Mouse (Mus musculus): ENCODE results near the gene Slc31a1. TPM values are rescaled to one million over a fixed set of nuclear protein-coding genes. Genes with fewer than 3 reads are reported as not detected.

Slc31a1 gene
- 22.5 and 38.3 TPM in 2 replicates for polyA plus RNA-seq (2012; rRNA removed; ENCODE audit: low replicate concordance)

DNA sequence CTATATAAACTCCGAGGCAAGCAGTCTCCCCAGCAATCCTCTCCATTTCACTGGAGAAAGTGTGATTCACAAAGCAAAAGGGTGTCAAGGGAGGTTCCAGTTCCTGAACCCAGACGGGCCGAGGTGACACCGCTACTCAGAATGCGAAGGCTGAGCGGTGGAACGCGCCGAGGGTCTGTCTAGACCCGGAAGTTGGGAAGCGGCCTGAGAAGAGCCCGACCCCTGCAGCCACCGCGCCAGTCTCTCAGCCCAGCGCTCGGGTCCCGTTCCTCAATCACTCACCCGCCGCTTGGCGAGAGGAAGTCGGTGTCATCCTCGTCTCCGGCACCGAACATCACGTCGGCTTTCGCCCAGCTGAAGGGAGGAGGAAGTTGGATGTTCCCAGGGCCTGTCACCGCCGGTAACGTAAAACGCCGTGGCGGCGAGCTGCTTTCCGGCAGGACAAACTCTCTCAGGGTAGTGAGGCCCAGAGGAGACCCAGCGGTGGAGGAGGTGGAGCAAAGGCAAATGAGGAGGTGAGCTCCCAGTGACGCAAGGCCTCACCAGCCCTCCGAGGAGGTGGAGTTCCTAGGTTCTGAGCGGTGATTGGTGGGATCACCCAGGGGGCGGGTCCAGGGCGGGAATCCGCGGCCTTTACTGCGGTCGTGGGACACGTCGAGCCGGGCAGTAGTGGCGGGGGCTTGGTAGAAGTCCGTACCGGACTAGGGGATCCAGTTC, at the start of gene Slc31a1, which contains the start of gene Fkbp15:
TSS of gene Slc31a1 (plus strand) at position 640 of the 717 bp plus-strand sequence.
TSS of gene Fkbp15 (minus strand) at position 461 of the 717 bp plus-strand sequence.

DNA sequence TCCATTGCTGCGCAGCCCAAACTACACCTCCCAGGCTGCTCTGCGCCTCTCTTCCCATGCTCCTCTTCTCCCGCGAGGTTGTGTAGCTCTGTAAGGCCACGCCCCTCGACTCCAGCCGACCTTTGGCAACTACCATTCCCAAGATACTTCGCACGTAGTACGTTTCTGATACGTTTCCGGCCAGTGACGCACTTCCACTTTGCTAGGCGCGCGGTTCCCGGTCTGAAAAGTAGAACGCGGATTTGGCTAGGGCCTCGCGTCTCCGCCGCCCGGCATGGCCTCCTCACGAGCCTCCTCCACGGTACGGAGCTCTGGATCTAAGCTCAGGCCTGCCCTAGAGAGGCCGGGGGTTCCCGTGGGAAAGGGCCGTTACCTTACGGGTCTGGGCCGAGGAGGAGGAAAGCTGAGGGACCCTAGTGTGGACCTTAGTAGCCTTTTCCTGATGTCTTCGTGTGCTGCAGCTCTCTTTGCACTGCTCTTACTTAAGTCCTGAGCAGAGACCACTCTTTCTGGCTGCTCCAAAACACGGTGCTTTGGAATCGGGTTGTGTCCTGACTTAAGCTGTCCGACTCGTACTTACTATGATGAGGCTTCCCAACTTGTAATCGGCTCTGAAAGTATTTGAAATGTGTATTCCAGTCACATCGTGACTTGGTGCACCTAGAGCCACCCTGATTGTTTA, 48.2 kb downstream of the Slc31a1 start, which contains the start of the genes Cdc26 and Prpf4:
TSS of gene Cdc26 (minus strand) at position 42 of the 682 bp plus-strand sequence.
TSS of gene Prpf4 (plus strand) at position 197 of the 682 bp plus-strand sequence.

DNA sequence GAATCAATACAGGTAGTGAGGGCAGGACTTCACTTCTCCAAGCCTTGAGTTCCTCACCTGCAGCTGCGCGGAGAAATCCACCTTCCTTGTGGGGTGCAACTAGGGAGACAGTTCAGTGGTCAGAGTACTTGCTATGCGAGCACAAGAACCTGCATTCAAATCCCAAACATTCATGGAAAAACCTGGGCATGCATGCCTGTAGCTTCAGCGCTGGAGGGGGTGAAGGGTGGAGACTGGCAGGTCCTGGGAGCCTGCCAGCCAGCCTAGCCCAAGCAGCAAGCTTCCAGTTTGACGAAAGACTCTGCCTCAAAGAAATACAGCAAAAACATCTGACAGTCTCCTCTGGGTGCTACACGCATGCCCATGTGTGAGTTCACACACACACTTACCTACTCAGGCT, 74.6 kb downstream of the Slc31a1 start, which contains the start of gene Rnf183:
TSS of gene Rnf183 (minus strand) at position 172 of the 400 bp plus-strand sequence.

Other genes starting within 250 kb of the Slc31a1 start
- gene Mup21, start 209.9 kb upstream of the Slc31a1 start, polyA plus RNA-seq (2012; rRNA removed; ENCODE audit: low replicate concordance) = not detected in 2 replicates
- 0.02 TPM in 1 of 2 replicates, not detected in the other for gene Zfp37, start 129.7 kb upstream of the Slc31a1 start, polyA plus RNA-seq (2012; rRNA removed; ENCODE audit: low replicate concordance)
- 7.7 and 9.7 TPM in 2 replicates for gene Slc31a2, start 98.2 kb upstream of the Slc31a1 start, polyA plus RNA-seq (2012; rRNA removed; ENCODE audit: low replicate concordance)
- 14.2 and 20.1 TPM in 2 replicates for gene Fkbp15, start 179 bp upstream of the Slc31a1 start, polyA plus RNA-seq (2012; rRNA removed; ENCODE audit: low replicate concordance)
- 7.7 and 9.0 TPM in 2 replicates for gene Cdc26, start 47.9 kb downstream of the Slc31a1 start, polyA plus RNA-seq (2012; rRNA removed; ENCODE audit: low replicate concordance)
- 3.2 and 4.8 TPM in 2 replicates for gene Prpf4, start 48.1 kb downstream of the Slc31a1 start, polyA plus RNA-seq (2012; rRNA removed; ENCODE audit: low replicate concordance)
- 3.3 and 5.0 TPM in 2 replicates for gene Rnf183, start 74.5 kb downstream of the Slc31a1 start, polyA plus RNA-seq (2012; rRNA removed; ENCODE audit: low replicate concordance)
- 0.53 and 0.94 TPM in 2 replicates for gene Wdr31, start 110.2 kb downstream of the Slc31a1 start, polyA plus RNA-seq (2012; rRNA removed; ENCODE audit: low replicate concordance)
- 53.8 and 77.8 TPM in 2 replicates for gene Bspry, start 119.3 kb downstream of the Slc31a1 start, polyA plus RNA-seq (2012; rRNA removed; ENCODE audit: low replicate concordance)
- 102 and 187 TPM in 2 replicates for gene Hdhd3, start 142.7 kb downstream of the Slc31a1 start, polyA plus RNA-seq (2012; rRNA removed; ENCODE audit: low replicate concordance)
- gene Alad, start 159.2 kb downstream of the Slc31a1 start, polyA plus RNA-seq (2012; rRNA removed; ENCODE audit: low replicate concordance) = 180 and 338 TPM in 2 replicates
- gene Pole3, start 164.3 kb downstream of the Slc31a1 start, polyA plus RNA-seq (2012; rRNA removed; ENCODE audit: low replicate concordance) = 7.1 and 10.5 TPM in 2 replicates
- not detected in 2 replicates for gene 4933430I17Rik, start 164.6 kb downstream of the Slc31a1 start, polyA plus RNA-seq (2012; rRNA removed; ENCODE audit: low replicate concordance)
- gene Rgs3, start 199.1 kb downstream of the Slc31a1 start, polyA plus RNA-seq (2012; rRNA removed; ENCODE audit: low replicate concordance) = 35.8 and 43.1 TPM in 2 replicates